Mouse (Mus musculus): ENCODE measurements at regions not wholly inside any gene's neighbourhood (a gene's known extent, or its start where the extent isn't known, plus 50 kb on each side); places are given as distances from the start of the nearest gene placed in this dataset.

DNA sequence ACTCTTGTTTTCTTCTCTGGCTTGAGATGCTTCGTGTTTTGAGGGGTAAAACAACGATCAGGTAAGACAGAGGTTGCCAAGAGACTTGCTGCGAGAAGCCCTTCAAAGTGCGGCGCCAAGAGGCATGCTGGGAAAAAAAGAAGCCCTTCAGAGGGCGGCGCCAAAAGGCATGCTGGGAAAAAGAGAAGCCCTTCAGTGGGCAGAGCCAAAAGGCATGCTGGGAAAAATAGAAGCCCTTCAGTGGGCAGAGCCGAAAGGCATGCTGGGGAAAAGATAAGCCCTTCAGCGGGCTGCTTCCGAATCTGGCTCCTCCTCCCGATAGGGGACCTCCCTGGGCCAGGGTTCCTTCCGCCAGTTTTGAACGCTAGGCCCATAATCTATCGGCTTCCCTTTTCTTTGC is 169.5 kb downstream of the Bmp7 start:
- no peak for ATAC-seq (ENCODE audit: low TSS enrichment)

DNA sequence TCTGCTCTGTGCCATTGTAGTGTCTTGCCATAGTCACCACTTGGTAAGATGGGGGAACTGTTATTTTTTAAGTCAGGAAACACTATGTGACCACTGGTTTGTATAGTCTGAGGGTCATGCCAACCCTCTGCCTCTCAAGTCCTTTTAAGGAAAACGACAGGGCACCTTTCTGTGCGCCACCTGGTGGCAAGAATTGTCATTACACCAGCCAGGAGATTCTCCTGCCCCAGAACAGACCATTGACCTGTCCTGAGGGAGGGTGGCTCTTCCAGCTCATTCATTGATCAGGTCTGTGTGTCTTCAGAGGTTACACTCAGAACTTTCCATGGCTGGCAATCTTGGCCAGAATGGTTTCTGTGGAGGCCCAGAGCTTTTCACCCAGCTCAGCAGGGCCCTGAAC is 166.9 kb downstream of the Bmp7 start:
- 0 out of 2 replicates have a peak, but pooled peaks have one; percentile 50 for ATAC-seq (ENCODE audit: low TSS enrichment)

DNA sequence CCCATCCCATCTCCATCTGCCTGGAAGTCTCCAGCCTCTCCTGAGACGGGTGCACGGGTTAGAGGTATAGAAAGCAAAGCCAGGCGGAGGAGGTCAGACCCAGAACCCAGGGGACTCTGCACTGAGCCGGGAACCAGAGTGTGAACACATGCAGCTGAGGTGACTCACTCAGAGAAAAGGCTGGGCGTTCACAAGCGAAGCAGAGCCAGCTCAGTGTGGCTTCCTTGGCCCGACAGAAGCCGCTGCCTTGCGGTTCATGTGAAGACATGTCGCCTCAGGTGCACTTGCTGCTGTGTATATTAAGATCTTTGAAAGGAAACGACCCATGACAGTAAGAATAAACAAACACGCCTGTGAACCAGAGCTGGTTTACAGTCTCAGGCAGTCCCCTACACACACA is 163.6 kb downstream of the Bmp7 start:
- ATAC-seq (ENCODE audit: low TSS enrichment): peak; percentile 61

DNA sequence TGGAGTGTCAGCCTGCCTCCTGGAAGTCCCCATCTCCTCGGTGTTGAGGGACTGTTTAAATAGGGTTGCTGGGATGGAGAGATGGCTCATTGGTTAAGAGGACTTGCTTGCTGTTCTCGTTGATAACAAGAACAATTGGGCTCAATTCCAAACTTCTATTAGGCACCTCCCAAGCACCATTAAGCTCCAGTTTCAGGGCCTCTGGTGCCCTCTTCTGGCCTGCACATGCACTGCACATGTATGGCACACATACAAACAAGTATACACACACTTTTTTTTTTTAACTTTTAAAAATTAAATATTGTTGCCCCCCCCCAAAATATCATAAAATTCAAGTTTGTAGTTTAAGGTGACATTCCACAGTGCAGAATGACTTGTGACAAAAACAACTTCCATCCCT is 162.3 kb downstream of the Bmp7 start:
- no peak for ATAC-seq (ENCODE audit: low TSS enrichment)

GRCm38 (mm10) chr2:172779096-172779495 is 161.0 kb downstream of the Bmp7 start:
- ATAC-seq (ENCODE audit: low TSS enrichment): no peak

DNA sequence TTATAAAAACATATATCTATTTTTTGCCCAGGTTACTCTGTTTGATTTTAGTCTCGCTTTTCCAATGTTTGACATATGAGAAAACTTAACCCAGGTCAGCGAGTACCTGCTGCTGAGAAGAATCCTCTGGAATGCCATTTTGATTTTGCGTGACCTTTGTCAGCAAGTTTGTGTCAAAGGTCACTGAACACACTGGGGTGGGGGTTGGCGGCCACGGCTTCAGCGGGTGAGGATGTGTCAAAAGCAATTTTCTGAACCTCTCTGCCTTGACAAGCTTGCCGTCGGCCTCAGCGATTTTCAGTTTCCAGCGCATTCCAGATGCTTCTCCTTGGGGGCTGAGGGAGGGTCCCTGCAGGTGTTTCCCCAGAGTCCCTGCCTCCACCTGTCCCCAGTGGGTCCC is 157.4 kb downstream of the Bmp7 start:
- ATAC-seq (ENCODE audit: low TSS enrichment): no peak

- no peak for ATAC-seq (ENCODE audit: low TSS enrichment)
Observed at GRCm38 (mm10) chr2:172786297-172786696, 153.8 kb downstream of the Bmp7 start.

GRCm38 (mm10) chr2:172787203-172787944 is 152.7 kb downstream of the Bmp7 start:
- no peak for ATAC-seq (ENCODE audit: low TSS enrichment)

- ATAC-seq (ENCODE audit: low TSS enrichment): no peak
Observed at GRCm38 (mm10) chr2:172789260-172789659, 150.9 kb downstream of the Bmp7 start.

DNA sequence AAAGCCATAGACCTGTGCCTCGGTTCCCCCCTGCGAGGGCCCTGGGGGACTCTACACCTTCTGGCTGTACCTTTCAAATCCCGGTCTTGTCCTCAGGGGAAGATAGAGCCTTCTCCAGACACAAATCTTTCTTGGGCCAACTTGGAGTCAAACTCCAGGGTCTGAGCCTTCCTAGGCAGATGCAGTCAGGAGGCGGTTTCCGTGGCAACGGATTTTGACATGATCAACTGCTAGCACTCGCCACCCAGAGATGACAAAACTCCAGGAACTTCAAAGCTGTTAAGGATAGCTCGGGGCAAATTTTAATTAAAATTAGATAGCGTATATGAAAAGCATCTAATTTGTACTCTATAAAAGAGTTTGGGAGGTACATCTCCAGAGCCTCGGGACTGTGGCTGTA is 147.6 kb downstream of the Bmp7 start:
- no peak for ATAC-seq (ENCODE audit: low TSS enrichment)

DNA sequence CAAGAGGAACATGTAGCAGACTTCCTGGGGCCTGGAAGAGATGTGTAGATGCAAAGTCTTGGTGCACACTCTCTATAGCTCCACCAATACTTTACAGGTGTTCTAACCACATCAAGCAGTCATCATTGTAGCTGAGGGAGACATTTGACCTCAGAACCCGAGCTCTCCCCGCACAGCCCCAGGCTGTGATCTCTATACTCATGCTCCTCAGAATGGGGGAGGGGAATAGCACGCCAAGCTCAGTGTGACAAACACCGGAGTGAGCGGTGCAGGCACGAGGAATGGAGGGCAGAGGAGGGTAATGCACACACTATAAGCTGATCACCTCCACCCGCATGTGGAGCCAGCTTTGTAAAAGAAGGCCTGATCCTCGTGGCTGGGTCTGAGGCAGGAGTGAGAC is 146.1 kb downstream of the Bmp7 start:
- no peak for ATAC-seq (ENCODE audit: low TSS enrichment)

DNA sequence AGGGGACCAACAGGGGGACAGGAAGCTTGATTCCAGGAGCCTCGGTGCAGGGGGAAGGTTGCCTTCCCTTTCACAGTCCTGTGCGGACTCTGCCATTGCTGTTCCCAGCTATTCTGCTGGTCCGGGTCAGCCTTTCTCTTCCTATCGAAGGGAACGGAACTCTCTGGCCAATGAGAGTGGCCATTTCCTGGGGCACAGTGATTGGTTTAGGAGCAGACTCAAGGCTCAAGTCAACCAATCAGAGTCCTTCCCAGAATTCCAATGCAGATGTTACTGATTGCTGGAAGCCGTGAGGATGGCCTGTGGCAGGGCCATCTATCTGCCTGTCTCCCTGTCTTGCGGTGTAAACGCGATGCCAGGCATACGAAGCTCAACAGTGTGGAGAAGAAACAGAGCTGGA is 145.3 kb downstream of the Bmp7 start:
- no peak for ATAC-seq (ENCODE audit: low TSS enrichment)

GRCm38 (mm10) chr2:172796104-172796503 is 144.0 kb downstream of the Bmp7 start:
- no peak for ATAC-seq (ENCODE audit: low TSS enrichment)

- no peak for ATAC-seq (ENCODE audit: low TSS enrichment)
Observed at GRCm38 (mm10) chr2:172796955-172797354, 143.2 kb downstream of the Bmp7 start.

DNA sequence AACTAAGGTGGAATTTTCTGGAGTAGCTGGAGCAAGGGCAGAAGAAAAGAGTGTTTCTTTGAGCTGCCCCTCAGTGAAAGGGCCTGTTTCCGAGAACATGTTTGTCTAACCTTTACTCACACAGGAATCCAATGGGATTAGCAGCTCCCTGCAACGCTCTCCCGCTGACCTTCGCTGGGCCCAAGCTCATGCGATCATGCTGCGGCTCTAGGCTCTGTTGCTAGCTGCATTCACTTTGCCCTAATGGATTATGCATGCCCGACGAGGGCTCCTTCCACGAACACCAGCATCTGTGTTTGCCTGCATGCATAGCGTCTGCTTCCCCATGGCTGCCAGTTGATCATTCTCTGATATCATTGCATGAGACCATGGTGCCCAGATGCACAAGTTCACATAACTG is 140.2 kb downstream of the Bmp7 start:
- ATAC-seq (ENCODE audit: low TSS enrichment): no peak

- no peak for ATAC-seq (ENCODE audit: low TSS enrichment)
Observed at GRCm38 (mm10) chr2:172800801-172801200, 139.3 kb downstream of the Bmp7 start.

- ATAC-seq (ENCODE audit: low TSS enrichment): no peak
Observed at GRCm38 (mm10) chr2:172801804-172802203, 138.3 kb downstream of the Bmp7 start.

GRCm38 (mm10) chr2:172807446-172807845 is 132.7 kb downstream of the Bmp7 start:
- ATAC-seq (ENCODE audit: low TSS enrichment): no peak

GRCm38 (mm10) chr2:172809306-172809705 is 130.8 kb downstream of the Bmp7 start:
- ATAC-seq (ENCODE audit: low TSS enrichment): no peak

- ATAC-seq (ENCODE audit: low TSS enrichment): no peak
Observed at GRCm38 (mm10) chr2:172813319-172813718, 126.8 kb downstream of the Bmp7 start.

DNA sequence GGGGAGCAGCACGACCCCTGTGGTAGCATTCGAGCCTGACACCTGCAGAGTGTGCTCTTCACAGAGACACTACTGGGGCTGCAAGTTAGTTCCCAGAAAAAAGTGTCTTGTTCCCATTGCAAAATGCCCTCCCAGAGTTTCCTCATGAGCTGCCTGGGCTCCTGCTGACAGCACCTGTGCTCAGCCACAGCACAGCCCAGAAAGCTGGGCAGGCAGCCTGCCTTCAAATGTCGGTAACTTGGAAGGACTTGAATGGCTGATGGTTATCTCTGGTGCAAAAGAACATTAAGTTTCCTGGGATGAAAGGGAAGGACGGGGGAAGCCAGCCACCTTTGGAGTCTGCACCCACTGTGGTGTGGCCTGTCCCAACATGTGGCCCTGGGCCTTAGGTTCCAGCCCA is 126.2 kb downstream of the Bmp7 start:
- no peak for ATAC-seq (ENCODE audit: low TSS enrichment)

DNA sequence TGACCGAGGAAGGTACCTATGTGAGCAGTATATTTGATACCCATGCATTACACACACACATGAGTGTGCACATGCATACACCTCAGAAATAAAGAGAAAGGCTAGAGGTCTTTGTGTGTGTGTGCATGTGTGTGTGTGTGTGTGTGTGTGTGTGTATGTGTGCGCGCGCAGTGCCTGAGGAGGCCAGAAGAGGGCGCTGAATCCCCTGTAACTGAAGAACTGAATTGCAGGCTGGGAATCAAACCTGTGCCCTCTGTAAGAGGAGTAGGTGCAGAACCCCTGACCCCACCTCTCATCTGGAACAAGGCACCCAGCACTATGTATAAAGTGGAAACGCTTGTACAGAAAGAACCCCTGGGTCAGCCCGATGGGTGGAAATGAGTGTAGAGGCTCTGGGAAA is 125.0 kb downstream of the Bmp7 start:
- no peak for ATAC-seq (ENCODE audit: low TSS enrichment)

DNA sequence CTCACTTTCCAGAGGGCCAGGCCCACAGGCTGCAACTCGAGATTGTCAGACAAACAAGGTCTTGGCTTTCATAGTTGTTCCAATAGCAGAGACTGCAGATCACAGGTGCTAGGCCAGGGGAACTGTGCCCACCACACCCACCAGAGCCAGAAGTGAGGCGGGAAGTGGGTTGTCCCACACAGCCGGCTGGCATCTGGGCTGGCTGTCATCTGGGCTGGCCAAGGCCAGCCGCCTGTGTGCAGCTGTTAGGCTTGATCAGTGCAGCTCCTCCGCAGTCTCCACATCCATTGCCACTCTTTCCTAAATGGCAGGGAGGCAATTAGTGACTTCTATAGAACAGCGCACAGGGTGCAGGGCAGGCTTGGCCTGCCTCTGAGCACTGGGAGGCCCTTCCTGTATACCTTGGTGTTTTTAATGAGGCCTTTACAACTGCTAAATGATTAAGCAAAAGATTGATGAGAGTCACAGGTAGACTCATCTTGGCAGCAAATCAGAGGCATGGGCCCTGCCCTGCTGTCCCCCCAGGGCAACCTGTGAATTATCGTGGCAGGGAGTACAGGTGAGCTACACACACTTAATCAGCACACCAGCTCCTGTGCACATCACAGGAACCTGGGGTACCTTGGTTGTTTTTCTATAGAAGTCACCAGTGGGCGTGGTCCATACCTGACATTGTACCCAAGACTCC is 122.9 kb downstream of the Bmp7 start:
- ATAC-seq (ENCODE audit: low TSS enrichment): no peak

All from frontal cortex, adult (tissue).